Mouse (Mus musculus) megakaryocyte, embryonic 14.5 days (primary cell): ENCODE results near the gene Gbgt1.

Experiments
- FLI1 ChIP-seq: IDR thresholded peaks from 2 replicates; pipeline ENCODE4 v1.6.1; 2012; ENCODE audit warnings: low read length, inconsistent platforms, mixed read lengths
- GATA1 ChIP-seq: IDR thresholded peaks from 3 replicates; pipeline ENCODE4 v1.6.1; 2012; ENCODE audit warnings: mixed read lengths, low read length, inconsistent platforms, borderline replicate concordance

GRCm38 (mm10) chr2:28527436-28528353 lies 31.0 kb downstream of the Gbgt1 start:
- no peak for TF ChIP-seq GATA1
- TF ChIP-seq FLI1, result no peak
